Mouse (Mus musculus) layer of hippocampus, postnatal 10 days (tissue): ENCODE data around the gene Megf6. TPM values are rescaled to one million over a fixed set of nuclear protein-coding genes. Genes with fewer than 3 reads are reported as not detected.

ENCODE experiments used
- DNase-seq, 2 experiments: peaks; one replicate each; pipeline ENCODE4 v3.0.0; 2021; ENCODE audit warnings: low spot score in 2 of 2
- total RNA-seq, 2 experiments: library from RNA; stranded (reverse); gene quantifications; 2 replicates each; pipeline ENCODE4 v1.2.3; 2021

The Megf6 gene
- total RNA-seq, 2 experiments from 2014 or later: 11.4 to 11.6 TPM

DNA sequence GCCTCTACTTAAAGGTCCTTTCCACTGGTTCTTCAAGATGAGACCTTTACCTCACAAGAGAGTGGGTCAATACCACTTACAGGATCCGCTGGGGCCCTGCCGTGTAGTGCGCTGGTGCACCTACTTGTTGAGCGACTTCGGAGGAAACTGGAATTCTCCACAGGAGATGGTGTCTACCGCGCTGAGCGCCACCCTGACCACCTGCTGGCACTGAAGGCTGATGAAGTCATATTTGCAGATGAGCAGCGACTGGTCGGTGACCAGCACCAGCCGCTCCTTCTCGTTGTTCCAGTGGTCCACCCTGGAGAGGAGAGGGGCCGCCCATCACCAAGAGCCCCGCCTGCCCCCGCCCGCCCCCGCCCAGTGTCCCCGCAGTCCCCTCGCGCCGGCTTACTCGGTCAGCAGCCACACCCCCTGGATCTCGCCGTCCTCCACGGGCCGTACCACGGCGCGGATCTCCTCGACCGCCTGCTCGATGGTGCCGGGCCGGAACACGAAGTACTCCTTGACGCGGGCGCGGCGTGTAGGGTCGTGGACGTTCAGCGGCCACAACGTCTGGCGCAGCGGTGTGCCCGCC is 10.5 kb upstream of the Megf6 start:
- DNase-seq: no peak

- peak; percentile 98 for DNase-seq
Measured at GRCm38 (mm10) chr4:154160538-154161390, 9.8 kb upstream of the Megf6 start, which contains the start of gene Tprgl. Gene Tprgl, minus strand, starts transcription at chr4:154160666.

- peak; percentile 83 to 87 for DNase-seq
Measured at GRCm38 (mm10) chr4:154163296-154163695, 7.2 kb upstream of the Megf6 start.

DNA sequence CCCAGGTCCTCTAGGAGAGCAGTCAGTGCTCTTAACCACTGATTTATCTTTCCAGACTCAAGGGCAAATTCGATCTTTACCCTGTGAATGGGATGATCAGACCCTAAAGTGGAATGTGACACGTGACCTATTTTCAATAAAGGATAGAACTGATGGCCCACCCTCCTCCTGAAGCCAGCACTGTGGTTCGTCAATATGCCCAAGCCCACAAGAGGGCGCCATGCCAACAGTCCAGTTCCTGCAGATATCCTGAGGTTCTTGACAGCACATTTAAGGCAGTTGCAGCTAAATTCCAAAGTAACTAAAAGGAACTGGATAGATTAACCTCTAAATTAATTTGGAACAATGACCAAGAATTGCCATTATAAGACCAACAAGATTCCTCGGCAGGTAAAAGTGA is 3.5 kb upstream of the Megf6 start:
- peak; percentile 66 to 72 for DNase-seq

- DNase-seq: no peak
Measured at GRCm38 (mm10) chr4:154170021-154170420, 509 bp upstream of the Megf6 start.

GRCm38 (mm10) chr4:154171151-154171930 is 811 bp downstream of the Megf6 start:
- DNase-seq: no peak

GRCm38 (mm10) chr4:154171931-154172604 is 1.5 kb downstream of the Megf6 start:
- DNase-seq: no peak

DNA sequence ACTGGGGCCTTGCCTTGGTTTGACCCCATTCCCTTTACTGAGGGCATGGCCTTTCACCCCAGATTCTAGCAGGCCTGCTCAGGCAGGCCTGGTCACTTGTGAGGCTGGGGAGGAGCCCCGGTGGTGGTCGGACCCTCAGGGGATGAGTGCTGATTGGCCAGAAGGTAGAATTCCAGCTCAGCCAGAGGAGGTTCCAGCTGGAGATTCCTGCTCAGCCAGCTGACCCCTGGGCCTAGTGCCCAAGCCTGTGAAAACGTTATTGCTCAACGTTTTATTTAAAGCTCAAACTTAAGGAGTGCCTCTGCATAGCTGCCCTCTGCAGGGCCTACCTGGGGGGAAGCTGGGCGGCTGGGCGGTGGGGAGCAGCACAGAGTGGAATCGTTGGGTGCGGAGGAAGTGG is 6.7 kb downstream of the Megf6 start:
- DNase-seq: no peak

GRCm38 (mm10) chr4:154181001-154181400 is 10.5 kb downstream of the Megf6 start:
- no peak for DNase-seq

- no peak for DNase-seq
Measured at GRCm38 (mm10) chr4:154183566-154183965, 13.0 kb downstream of the Megf6 start.

DNA sequence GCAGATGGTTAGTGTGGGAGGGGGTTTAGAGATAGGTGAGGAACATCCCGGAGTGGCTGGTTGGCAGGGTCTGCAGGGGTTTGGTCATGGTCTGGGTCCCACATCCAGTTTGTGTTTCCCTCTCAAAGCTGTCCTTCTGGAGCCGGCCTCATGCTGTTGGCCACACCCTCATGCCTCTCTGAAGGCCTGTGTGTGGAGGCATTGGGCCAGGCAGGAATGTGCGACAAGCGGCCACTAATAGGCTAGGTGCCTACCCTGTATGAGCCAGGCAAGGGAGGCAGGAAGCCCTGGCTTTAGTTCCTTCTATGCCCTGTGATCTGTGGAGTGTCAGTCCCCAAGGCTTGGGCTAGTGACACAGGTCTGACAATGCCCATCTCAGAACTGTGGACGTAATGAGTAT is 14.5 kb downstream of the Megf6 start:
- no peak for DNase-seq

GRCm38 (mm10) chr4:154186002-154186537 is 15.5 kb downstream of the Megf6 start:
- DNase-seq: no peak

GRCm38 (mm10) chr4:154188948-154189347 is 18.4 kb downstream of the Megf6 start:
- no peak for DNase-seq

GRCm38 (mm10) chr4:154197961-154198360 is 27.4 kb downstream of the Megf6 start:
- DNase-seq: no peak

- DNase-seq: no peak
Measured at GRCm38 (mm10) chr4:154198377-154198961, 27.9 kb downstream of the Megf6 start.

DNA sequence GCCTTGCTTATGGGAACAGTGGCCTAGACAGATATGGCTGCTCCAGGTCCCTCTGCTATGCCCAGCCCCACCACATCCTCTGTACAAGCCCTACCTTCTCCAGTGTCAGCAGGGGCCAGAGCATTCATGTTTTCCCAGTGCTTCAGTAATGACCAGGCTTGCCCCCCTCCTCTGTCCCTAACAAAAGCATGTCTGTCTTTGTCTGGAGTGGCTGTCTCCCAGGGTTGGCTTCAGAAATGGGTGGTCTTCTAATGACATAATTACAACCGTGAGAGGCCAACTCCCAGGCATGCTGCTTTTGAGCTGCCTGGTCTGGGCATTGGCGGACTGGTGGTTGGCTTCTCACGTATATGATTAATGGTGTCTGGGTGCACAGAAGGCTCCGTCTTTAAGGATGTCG is 31.0 kb downstream of the Megf6 start:
- no peak for DNase-seq

DNA sequence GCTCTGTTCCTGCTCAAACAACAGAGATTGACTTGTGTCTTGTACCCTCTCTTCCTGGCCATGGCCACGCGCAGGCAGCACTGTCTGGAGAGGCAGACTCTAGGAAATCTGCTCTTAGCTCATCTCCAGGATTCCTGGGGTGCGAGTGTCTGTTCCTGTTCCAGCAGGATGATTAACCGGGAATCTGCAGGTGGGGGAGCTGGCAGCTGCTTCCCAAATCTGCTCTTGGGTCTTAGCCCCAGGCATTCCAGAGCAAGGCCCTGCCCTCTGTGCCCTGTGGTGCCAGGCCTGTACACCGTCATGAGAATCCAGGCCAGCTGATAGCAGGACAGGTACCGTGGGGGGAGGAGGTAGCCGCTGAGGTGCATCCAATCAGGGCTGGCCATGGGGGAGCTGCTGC is 34.0 kb downstream of the Megf6 start:
- DNase-seq: no peak

- DNase-seq: no peak
Measured at GRCm38 (mm10) chr4:154205392-154205791, 34.9 kb downstream of the Megf6 start.

DNA sequence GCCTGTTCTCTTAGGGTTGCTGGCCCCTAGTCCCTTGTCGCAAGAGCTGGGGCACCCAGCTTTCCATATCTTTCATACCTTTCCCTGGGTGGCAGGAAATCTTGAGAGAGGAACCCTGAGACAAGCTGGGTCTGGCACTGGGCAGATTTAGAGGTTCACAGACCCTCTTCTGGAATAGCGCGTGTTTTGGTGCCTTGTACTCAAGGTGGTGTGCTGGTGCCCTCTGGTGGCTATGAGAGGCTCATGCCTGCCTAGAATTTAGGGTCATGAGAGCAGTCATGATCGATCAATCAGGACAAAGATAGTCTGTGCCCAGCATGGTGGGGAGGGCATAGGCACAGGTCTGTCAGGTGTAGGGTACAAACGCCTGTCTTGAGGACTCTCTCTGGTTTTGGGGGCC is 36.7 kb downstream of the Megf6 start:
- peak; percentile 75 to 78 for DNase-seq

DNA sequence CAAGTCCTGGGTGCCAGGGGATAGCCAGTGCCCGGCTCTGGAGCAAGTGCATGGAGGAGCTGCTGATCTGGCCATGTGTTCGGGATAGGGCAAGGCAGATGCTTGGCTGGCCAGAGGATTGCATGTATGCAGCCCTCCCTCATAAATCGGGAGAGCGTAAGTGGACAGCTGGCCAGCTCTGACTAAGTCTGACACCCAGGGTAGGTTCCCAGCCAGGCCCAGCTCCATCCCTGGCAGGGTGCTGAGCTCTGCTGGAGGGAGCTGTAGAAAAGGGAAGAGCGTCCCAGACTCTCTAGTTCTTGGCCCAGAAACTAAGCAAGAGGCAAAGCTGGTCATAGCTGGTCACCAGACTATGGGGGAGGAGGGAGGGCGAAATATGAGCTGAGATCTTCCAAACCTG is 38.5 kb downstream of the Megf6 start:
- DNase-seq: no peak

- no peak for DNase-seq
Measured at GRCm38 (mm10) chr4:154209825-154210224, 39.3 kb downstream of the Megf6 start.
